Mouse (Mus musculus) small intestine, adult 2 months (tissue): ENCODE data around the gene A630076J17Rik. TPM values are rescaled to one million over a fixed set of nuclear protein-coding genes. Genes with fewer than 3 reads are reported as not detected.

Experiments
- H3K27ac ChIP-seq: fragments of 200-500 bp; 2 replicates; pipeline ENCODE4 v1.5.1; 2012; ENCODE audit warnings: low read depth, low read length, control low read depth, inconsistent platforms; ENCODE audit not compliant: insufficient read depth
- H3K27me3 ChIP-seq: fragments of 200-500 bp; 2 replicates; pipeline ENCODE4 v1.6.1; 2012; ENCODE audit warnings: mild to moderate bottlenecking, moderate library complexity, low read length, inconsistent platforms; ENCODE audit not compliant: control insufficient read depth, insufficient read depth
- H3K36me3 ChIP-seq: fragments of 200-500 bp; 2 replicates; pipeline ENCODE4 v1.6.1; 2012; ENCODE audit warnings: mild to moderate bottlenecking, low read length, control low read depth, inconsistent platforms; ENCODE audit not compliant: control insufficient read depth, insufficient read depth
- H3K4me1 ChIP-seq: fragments of 200-500 bp; 2 replicates; pipeline ENCODE4 v1.6.1; 2012; ENCODE audit warnings: low read length, inconsistent platforms, mixed read lengths; ENCODE audit not compliant: control insufficient read depth, insufficient read depth, insufficient read length
- H3K4me3 ChIP-seq: fragments of 200-500 bp; 2 replicates; pipeline ENCODE4 v1.5.1; 2012; ENCODE audit warnings: low read depth, mild to moderate bottlenecking, control low read depth, inconsistent platforms, low read length, moderate library complexity
- CTCF ChIP-seq: fragments of 200-500 bp; IDR thresholded peaks from 2 replicates; pipeline ENCODE4 v1.5.1; 2012; ENCODE audit warnings: low read depth, mild to moderate bottlenecking, control low read depth, inconsistent platforms, low read length, moderate library complexity, mixed read lengths; ENCODE audit not compliant: insufficient replicate concordance, insufficient read length; ENCODE audit errors: extremely low read depth
- POLR2A ChIP-seq: fragments of 200-500 bp; IDR thresholded peaks from 2 replicates; pipeline ENCODE4 v1.6.1; 2012; ENCODE audit warnings: low read depth, mild to moderate bottlenecking, control low read depth, inconsistent platforms, low read length, moderate library complexity
- WGBS: fragments of 180-500 bp; shearing (Covaris S2); methylation state at CpG from one replicate; pipeline ENCODE4 v1.1.7; 2018; 5-methylcytosine and 5-hydroxymethylcytosine counted together
- polyA plus RNA-seq: library from polyadenylated mRNA; depleted of rRNA; stranded (reverse); fragments of >200 nt; gene quantifications from 2 replicates; pipeline ENCODE4 v1.2.3, GENCODE M21; 2012

A630076J17Rik gene
- polyA plus RNA-seq, 1 experiment = not detected

- Histone ChIP-seq H3K27me3 (no peaks in the 10 kb centered on the region), H3K4me3 (no peak overlapping the region), H3K27ac (no peak overlapping the region), H3K4me1 (peaks cover 17% of the 10 kb centered on the region; the same call in 1 of the 2 replicates), H3K36me3 (no peaks in the 10 kb centered on the region)
- TF ChIP-seq POLR2A (no peak), CTCF (no peak)
- 83% methylated on average over 5 of the region's 5 CpGs for WGBS
Measured at GRCm38 (mm10) chr3:107214606-107215005, 15.8 kb upstream of the A630076J17Rik start.

- Histone ChIP-seq H3K4me3 (no peak overlapping the region), H3K4me1 (peaks cover 17% of the 10 kb centered on the region; the same call in 1 of the 2 replicates), H3K27me3 (no peaks in the 10 kb centered on the region), H3K36me3 (no peaks in the 10 kb centered on the region), H3K27ac (peak overlapping the region; percentile 80)
- TF ChIP-seq POLR2A = no peak
- TF ChIP-seq CTCF = no peak
- WGBS = 24% methylated on average over 8 of the region's 8 CpGs
Measured at GRCm38 (mm10) chr3:107216400-107217100, 13.9 kb upstream of the A630076J17Rik start.

GRCm38 (mm10) chr3:107217101-107217480, 13.3 kb upstream of the A630076J17Rik start:
- WGBS = 22% methylated on average over 3 of the region's 3 CpGs
- H3K27me3 ChIP-seq = no peaks in the 10 kb centered on the region
- TF ChIP-seq POLR2A (no peak), CTCF (no peak)
- H3K27ac ChIP-seq = peak overlapping the region; percentile 80
- no peak overlapping the region for H3K4me3 ChIP-seq
- no peaks in the 10 kb centered on the region for H3K36me3 ChIP-seq
- peaks cover 17% of the 10 kb centered on the region; the same call in 1 of the 2 replicates for H3K4me1 ChIP-seq

- 59% methylated on average over 7 of the region's 7 CpGs for WGBS
- peaks cover 17% of the 10 kb centered on the region; the same call in 1 of the 2 replicates for H3K4me1 ChIP-seq
- H3K36me3 ChIP-seq = no peaks in the 10 kb centered on the region
- no peak overlapping the region for H3K4me3 ChIP-seq
- no peak for TF ChIP-seq CTCF
- TF ChIP-seq POLR2A = no peak
- H3K27ac ChIP-seq = no peak overlapping the region
- no peaks in the 10 kb centered on the region for H3K27me3 ChIP-seq
Measured at GRCm38 (mm10) chr3:107218572-107218971, 11.8 kb upstream of the A630076J17Rik start.

- no peak within 1 kb of the TSS for H3K4me3 ChIP-seq
- no peaks in the 10 kb centered on the region for H3K27me3 ChIP-seq
- H3K36me3 ChIP-seq = no peaks in the 10 kb centered on the region
- H3K4me1 ChIP-seq = peaks cover 12% of the 10 kb centered on the region; the same call in 1 of the 2 replicates
- TF ChIP-seq POLR2A = no peak
- TF ChIP-seq CTCF = no peak
- no peak within 1 kb of the TSS for H3K27ac ChIP-seq
- 69% methylated on average over 10 of the region's 10 CpGs for WGBS
Measured at GRCm38 (mm10) chr3:107221608-107222007, 8.8 kb upstream of the A630076J17Rik start, which contains the start of gene Cym. Gene Cym (minus strand): TSS chr3:107221732.

GRCm38 (mm10) chr3:107223230-107223629, 7.2 kb upstream of the A630076J17Rik start:
- H3K4me1 ChIP-seq = peaks cover 4% of the 10 kb centered on the region; the same call in 1 of the 2 replicates
- H3K27ac ChIP-seq = no peak overlapping the region
- no peaks in the 10 kb centered on the region for H3K36me3 ChIP-seq
- TF ChIP-seq POLR2A (no peak), CTCF (no peak)
- 15% methylated on average over 1 of the region's 1 CpGs for WGBS
- no peak overlapping the region for H3K4me3 ChIP-seq
- no peaks in the 10 kb centered on the region for H3K27me3 ChIP-seq

GRCm38 (mm10) chr3:107225820-107226219, 4.6 kb upstream of the A630076J17Rik start:
- WGBS = 88% methylated on average over 5 of the region's 5 CpGs
- Histone ChIP-seq H3K4me3 (no peak overlapping the region), H3K36me3 (no peaks in the 10 kb centered on the region), H3K4me1 (peaks cover 12% of the 10 kb centered on the region; the same call in 1 of the 2 replicates), H3K27ac (no peak overlapping the region), H3K27me3 (no peaks in the 10 kb centered on the region)
- TF ChIP-seq CTCF (no peak), POLR2A (no peak)

- no peaks in the 10 kb centered on the region for H3K36me3 ChIP-seq
- no peak overlapping the region for H3K27ac ChIP-seq
- peaks cover 14% of the 10 kb centered on the region; the same call in 1 of the 2 replicates for H3K4me1 ChIP-seq
- 32% methylated on average over 5 of the region's 5 CpGs for WGBS
- no peaks in the 10 kb centered on the region for H3K27me3 ChIP-seq
- no peak for TF ChIP-seq POLR2A
- TF ChIP-seq CTCF = no peak
- no peak overlapping the region for H3K4me3 ChIP-seq
Measured at GRCm38 (mm10) chr3:107229221-107229620, 1.2 kb upstream of the A630076J17Rik start.
